Mouse (Mus musculus) inflammation-experienced regulatory T-cells, adult 16 weeks (primary cell): Measurements from ENCODE around the gene Gm15080. TPM values are rescaled to one million over a fixed set of nuclear protein-coding genes. Genes with fewer than 3 reads are reported as not detected.

Source experiments
- polyA plus RNA-seq: library from polyadenylated mRNA; unstranded; fragments of 100-300 nt; shearing (Covaris generic); gene quantifications from one replicate; pipeline ENCODE4 v1.2.1, GENCODE M21; 2017

The Gm15080 gene
- polyA plus RNA-seq, result not detected

GRCm38 (mm10) chrX:147992693-147993092, at the start of gene Gm15080:
TSS of gene Gm15080 (plus strand) at chrX:147992993.

Other genes with a start within 250 kb of the Gm15080 start
- gene Gm15128, start 227.0 kb upstream of the Gm15080 start, polyA plus RNA-seq, result not detected
- gene Gm15107, start 187.7 kb downstream of the Gm15080 start, polyA plus RNA-seq, result not detected